Mouse (Mus musculus): ENCODE data around the gene Glod4.
"Not testable (repeated sequence)": the region's sequence is repeated elsewhere in the genome, so short reads cannot be mapped to it uniquely, and the experiment has no call there.

Glod4 gene

DNA sequence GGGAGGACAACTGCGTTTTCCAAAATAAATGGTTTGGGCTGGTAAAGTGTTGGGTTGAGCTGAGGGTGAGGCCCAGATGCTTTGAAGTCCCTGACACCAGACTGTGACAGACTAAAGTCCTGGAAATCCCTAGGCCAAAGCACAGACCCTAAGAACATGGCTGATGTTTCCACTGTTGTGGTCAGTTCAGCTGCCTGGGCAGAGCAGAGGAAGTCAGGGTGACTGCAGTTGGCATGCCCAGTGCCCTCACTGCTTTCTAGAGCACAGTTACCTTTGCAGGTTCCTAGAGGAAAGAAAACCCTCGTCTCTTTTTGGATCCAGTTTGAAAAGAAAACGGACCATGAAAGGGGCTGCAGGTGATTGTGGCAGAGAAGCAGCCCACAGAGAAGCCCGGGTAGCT, 13.9 kb upstream of the Glod4 start:
- no peak for DNase-seq

DNA sequence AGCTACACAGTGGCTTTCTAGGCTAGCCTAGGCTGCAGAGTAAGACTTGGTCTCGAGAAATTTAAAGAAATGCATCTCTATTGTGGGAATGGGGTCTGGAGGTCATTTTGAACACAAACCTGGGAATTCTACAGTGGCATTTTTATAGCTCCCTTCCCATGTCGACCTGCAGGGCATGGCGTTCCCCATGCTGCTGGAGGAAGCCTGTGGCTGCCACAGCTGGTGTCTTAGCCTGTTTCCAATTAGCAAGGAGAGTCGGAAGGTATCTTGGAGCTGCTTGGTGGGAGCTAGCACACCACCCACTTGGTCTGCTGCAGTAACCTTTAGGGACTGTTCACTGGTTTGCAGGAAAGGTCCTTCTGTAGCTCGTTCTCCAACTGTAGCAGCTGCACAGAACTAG, 12.6 kb upstream of the Glod4 start:
- no peak for DNase-seq

DNA sequence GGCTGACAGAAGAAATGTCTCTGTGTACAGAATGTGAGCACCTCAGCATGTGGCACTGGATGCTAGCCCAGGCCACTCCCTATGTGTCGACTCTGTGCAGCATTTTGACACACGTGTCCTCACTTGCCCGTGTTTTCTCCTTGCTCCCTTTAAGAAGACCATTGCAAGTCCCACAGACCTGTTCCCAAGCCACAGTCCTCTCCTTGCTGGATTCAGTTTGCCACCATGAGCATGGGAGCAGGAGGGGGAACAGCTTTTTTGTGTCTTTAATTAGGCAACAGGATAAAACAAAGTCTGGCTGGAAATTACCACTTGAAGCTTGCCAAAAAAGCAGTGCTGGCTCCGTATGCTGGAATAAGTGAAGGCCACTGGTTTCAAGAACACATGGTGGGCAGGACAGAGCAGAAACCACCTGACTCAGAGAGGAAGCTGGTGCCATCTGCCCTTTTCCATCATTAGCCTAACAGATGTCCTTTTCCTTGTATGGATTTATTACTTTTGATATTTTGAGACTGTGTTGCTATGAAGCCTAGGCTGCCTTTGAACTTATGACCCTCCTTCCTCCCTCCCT, 12.0 kb upstream of the Glod4 start:
- no peak for DNase-seq

DNA sequence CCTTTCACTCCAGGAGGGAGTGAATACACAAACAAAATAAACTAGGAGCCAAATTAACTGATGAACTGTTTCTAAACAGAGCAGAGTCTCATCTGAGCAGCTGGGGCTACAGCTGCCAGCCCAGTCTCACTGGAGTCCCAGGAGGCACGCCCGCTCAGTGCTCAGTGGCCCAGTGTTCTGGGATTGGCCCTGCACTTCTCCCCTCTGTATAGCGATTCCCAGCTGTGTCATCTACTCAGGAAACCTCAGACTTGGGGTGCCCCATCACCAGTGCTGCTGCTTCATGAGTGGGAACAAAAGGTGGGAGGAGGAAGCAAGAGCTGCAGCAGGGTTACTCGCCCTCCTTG, 10.4 kb upstream of the Glod4 start:
- DNase-seq = no peak

DNA sequence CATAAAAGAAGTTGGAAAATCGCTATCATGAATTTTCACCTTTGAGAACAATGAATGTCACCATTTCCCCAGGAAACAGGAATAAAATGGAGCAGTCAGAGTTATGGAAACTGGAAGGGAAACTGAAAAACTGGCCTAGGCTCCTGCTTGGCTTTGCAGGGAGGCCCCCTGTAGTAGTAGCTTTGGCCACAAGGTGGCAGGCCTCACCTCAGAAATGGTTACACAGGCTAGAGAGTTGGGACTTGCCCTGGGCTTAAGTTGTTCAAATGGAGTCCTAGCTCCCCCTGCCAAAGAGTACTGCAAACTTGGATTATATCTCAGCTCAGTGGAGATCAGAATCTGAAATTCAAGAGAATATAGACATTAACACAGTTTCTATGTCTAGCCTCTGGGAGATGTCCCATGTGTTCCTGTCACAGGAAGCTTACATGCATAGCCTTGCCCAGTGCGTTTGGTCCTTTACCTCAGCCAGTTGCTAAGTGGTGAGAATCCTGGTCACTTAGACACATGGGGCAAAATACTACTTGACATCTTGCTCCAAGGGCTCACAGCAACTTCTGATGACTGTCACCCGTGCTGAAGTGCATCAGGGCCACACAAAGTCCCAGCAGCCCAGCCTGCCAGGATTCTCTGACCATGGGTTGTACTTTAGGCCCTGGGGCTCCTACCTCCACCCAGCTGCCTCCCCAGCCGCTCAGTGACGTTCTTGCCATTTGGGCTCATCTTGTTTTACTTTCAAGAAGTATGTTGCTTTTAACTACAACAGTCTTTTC, 9.8 kb upstream of the Glod4 start:
- DNase-seq = peak; percentile 90

DNA sequence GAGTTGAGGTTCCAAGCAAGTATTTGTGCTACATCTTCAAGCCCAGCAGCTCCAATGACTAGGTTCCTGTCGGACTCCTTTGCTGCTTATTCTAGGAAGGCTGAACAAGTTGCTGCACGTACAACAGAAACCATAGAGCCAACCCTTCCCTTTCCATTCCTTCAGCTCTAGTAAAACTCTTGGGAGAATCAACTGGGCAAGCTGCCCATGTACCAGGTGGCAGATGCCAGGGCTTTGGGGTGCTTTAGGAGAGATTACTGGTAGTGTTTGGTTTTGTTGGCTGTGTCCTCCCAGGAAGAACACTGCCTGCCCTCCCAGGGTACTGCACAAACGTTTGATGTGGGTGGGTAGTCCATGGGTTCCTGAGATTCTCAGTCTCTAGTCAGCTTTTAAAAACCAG, 8.5 kb upstream of the Glod4 start:
- no peak for DNase-seq

DNA sequence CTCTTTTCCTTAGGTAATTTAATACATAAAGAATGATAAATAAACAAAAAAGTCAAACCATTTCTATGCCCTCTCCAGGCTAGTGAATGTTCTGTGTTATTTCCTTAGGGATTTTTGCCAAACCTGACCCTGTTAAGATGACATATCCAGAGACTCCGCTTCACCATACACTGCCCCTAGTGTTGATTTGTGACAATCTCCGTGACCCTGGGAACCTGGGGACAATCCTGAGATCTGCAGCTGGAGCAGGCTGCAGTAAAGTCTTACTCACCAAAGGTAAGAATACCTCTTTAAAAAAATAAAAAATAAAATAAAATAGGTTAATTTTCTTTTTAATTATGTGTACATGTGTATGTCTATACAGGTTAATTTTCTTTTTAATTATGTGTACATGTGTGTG, 3.7 kb upstream of the Glod4 start:
- no peak for DNase-seq

DNA sequence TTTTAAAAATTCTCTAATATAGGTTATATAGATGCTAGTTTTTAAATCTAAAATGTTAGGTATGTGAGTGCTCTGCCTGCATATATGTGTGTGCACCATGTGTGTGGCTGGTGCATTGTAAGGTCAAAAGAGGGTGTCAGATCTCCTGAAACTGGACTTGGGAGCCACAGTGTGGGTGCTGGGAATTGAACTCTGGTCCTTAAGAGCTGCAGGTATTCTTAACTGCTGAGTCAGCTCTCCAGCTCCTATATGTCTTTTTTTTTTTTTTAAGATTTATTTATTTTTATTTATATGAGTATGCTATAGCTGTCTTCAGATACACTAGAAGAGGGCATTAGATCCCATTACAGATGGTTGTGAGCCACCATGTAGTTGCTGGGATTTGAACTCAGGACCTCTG, 2.9 kb upstream of the Glod4 start:
- DNase-seq = no peak

DNA sequence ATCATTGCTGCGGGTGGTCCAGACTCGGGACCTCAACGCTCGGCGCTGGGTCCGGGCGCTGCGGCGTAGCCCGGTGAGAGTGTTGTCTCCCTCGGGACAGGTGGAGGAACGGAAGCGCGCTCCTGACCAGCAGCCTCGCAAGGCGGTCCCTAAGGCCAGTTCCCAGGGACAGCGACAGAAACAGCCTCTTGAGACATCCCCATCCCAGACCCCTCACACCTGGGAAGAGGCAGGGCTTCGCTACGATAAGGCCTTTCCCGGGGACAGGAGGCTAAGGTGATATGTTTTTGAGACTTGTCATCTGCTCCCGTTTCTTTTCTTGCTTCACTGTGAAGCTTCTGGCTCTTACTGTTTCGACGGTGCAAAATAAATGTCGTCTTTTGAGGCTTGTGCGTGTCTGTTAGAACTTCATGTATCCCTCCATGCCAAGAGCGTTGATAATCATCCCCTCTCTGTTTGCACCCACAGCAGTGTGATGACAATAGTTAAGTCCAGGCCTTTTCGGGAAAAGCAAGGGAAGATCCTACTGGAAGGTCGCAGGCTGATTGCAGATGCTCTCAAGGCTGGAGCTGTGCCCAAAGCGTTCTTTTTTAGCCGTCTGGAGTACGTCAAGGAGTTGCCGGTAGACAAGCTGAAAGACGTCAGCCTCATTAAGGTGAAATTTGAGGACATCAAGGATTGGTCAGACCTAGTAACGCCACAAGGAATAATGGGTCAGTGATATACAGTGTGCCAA, 454 bp upstream of the Glod4 start:
- DNase-seq = no peak

DNA sequence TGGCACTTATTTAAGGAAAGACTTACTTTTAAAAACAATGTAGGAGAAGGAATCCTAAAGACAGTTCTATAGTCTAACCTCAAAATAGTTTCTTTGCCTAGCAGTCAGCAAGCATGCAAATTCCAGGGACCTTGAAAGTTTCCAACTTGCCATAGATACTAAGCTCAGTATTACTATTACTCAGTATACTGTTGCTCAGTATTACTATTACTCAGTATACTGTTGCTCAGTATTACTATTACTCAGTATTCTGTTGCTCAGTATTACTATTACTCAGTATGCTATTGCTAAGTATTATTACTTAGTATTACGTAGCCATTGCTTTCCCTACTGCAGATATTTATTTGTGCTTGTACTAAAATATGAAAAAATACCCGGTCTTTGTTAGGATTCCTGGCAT, 3.8 kb downstream of the Glod4 start:
- DNase-seq = no peak

DNA sequence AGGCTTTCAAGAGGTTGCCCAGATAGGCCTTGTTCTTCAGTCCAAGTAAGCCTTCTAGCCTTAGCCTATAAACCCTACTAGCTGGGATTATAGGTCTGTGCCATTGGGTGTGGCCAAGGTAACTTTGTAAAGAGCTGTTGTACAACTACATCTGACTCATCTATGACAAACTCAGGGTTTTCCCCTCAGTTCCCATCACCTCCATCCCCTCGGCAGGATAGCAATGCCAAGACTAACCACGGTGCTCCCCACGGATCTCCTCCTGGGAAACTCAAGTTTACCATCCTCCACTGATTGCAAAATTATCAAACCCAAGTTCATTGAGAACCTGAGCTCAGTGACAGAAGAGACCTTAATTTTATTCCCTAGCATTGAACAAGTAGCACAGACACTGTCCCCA, 7.4 kb downstream of the Glod4 start:
- no peak for DNase-seq

DNA sequence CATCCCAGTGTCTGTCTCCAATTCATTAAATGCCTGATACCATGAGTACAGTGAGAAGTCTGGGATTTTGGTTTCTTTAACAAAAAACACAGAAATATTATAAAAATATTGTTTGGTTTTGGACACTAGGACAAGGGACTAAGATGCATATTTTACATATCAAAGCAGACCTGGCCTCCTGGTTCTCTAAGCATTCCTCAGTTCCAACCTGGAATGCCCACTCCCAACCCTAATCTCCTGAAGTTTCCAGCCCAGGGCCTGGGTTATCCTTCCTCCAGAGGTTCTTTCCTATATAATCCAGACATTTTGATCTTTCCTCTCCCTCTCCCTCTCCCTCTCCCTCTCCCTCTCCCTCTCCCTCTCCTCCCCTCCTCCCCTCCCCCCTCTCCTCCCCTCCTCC, 18.5 kb downstream of the Glod4 start:
- DNase-seq = no peak

DNA sequence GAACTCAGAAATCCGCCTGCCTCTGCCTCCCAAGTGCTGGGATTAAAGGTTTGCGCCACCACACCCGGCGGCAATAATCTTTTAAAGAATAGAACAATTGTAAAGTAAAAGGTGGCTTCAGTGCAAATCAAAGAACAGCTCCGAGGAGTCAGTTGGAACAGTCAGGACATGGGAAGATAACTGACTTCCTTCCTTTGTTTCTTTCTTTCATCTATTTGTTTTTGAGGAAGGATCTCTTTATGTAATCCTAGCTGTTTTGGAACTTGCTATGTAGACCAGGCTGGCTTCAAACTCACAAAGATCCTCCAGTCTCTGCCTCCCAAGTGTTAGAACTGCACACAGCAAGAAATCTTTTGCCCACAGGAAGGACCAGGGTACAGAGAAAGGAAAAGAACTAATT, 18.9 kb downstream of the Glod4 start:
- DNase-seq = no peak

DNA sequence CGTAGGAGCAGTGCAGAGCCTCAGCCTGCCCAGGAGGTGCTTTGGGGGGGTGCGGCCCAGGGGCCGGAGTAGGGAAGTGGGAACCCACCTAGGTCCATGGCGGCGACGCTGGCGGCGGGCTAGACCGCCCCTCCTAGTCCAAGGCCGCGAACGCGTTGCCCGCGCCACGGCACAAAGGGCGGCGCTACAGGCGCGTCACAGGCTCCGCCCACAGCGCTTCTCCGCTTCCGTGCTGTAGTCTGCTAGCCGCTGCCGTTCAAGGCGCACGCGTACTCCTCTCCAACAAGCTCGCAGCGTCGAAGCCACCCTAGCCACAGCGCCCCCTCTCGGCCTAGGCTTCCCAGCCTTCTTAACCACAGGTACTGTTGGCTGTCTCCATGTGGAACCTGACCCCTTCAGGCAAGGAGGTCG, 26.1 kb downstream of the Glod4 start, which contains the start of the genes Dbil5 and Gemin4:
Gene Dbil5 (plus strand): TSS at position 219 of the 411 bp plus-strand sequence.
Gene Gemin4 (minus strand): TSS at position 275 of the 411 bp plus-strand sequence.
- DNase-seq = peak; percentile 100

DNA sequence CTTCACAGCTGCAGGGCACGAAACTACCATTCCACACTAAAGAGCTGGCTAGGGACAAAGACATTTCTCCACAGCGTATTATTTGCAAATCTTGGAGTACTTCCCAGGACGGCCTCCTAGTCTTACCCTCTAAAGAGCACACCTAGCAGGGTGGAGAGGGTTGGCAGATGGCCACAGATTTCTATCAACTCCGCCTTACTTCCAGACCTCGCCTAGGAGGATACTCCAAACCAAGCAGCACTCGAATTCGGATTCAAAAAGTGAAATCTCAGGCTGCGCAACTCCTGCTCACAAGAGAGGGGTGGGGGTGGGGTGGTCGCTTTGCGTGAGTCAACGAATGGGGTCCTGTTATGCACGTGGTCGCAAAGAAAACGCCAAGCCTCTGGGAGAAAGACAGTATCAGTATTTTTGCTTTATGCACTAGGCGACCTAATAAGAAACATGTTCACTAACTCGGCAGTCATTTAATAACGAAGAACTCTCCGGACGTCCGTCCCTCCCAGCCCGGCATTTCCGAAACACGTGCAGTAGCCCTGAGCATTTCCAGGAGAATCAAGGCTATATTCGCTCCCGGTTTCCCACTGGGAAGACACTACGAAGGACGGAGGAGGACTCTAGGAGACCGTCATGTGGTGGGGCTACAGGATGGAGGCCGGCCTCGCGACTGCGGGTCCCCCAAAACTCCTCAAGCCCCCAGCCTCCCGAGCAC, 26.7 kb downstream of the Glod4 start:
- no peak for DNase-seq

DNA sequence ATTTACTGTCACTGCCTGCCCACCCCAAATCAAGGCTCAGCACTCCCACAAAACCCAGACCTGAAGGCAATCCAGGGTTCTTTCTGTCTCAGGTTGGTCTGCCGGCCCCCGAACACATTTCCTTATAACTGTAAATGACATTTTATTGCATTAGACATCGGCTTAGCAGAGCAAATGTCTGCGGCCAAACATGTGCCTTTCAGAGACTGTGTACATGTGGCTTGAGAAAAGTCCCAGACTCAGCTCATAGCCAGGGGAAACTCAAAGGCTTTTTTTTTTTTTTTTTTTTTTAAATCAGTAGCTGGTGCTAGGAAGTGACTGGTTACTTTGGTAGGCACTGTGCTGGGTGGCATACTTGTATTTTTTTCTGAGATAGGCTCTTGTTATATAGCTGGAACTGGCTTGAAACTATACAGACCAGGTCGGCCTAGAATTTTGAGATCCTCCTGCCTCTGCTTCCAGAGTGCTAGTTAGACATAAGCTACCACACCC, 27.4 kb downstream of the Glod4 start:
- no peak for DNase-seq

DNA sequence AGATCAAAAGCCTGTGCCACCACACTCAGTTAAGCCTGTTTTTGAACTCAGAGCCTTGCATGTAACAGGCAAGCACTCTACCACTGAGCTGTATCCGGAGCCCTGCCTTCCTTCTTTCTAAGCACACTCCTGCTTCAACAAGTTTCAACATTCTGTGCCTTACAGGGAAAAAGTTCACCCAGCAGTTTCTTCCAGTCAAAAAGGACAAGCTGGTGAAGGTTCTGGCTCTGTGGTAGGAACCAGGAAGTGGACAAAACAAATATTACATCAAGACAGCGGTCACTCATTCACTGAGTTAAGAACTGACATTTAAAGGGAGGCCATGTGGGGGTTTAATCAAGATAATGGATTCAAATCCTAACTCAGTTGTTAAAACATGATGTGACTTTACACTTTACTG, 28.5 kb downstream of the Glod4 start:
- DNase-seq = no peak

DNA sequence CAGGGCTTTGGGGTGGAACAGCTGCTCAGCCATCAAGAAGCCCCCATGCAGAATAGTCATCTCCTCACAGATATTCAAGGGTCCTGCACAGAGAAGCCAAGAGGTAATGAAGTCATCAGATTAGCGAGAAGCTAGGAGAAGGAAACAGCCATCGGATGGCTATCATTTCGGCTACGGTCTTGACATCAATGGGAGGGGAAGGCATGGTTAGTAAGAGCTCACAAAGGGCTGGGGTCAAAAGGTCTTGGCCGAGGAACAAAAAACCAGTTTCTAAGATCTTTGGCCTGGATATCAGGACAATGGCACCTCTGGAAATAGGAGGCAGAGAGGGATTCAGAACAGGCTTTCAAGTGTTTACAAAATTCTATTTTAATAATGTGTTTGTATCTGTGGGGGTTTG, 29.7 kb downstream of the Glod4 start:
- DNase-seq = no peak

DNA sequence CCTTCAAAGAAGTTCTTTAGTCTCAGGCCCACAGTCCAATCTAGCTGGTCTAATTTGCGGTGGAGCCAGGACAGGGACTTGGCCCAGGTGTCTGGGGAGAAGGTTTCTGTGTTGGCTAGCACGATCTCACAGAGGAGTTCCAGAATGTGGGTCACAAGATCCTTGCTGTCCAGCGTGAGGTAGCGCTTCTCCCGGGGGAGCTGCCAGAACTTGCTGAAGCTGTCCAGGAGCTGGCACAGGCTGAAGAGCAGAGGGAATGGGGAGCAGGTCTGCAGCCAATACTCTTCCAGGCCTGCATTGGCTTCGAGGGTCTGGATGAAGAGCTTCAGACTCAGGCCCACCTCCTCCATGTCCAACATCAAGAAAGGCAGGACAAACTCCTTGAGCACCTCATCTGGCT, 31.9 kb downstream of the Glod4 start:
- DNase-seq = not testable (repeated sequence)

DNA sequence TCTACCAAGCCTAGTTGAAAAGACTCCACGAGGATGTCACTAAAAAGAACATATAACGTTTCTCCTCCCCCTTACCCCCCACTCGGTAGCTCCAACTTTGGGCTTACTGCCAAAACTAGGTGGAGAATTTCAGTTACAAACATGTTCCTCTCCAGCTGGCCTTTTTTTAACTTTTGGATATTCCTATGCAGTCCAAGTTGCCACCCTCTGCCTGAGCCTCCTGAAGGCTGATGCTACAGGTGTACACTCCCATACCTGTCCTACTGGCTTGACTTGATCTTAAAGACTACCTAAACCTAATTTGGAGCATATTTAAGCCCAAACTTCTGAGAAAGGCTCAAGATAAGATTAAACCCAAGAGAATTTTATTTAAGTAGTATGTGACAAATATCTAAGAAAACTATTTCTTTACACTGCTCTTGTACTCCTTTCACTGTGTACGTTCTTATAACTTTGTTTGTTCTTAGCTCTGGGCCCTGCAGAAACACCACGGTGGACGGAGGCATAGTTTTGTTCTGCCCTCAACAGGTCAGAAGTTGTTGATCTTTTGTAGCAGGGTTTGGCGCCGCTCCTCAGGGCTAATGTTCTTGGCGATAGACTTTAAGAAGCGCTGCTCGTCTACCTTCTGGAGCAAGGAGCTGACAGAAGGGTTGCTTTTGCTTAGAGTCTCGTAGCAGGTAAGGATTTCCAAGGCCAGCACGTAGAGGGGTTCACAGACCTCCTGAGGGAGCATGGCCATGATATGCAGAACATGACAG, 33.1 kb downstream of the Glod4 start:
- no peak for DNase-seq

DNA sequence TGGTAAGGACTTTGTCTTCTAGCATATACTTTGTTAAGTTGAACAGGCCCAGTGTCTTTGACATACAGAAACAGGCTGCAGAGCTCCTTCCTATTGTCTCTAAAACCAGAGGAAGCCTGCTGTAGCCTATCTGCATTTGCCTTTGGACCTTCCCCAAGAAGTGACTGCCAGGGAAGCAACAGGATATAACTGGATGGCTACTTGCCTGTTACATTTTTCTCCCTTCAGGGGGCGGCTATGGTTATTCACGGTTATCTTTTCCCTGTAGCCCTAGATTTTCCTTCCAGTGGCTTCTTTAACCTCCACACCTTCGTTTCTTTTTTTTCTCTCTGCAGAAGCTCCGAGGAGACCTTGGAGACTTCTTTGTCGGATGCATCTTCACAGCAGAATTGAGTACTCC, 36.7 kb downstream of the Glod4 start:
- no peak for DNase-seq

All from thymus, postnatal 4 days (tissue).